ENCODE assay signal across 8 mouse cellular contexts in genomic region chr1:154102871-154103596, GRCm38 (mm10).
DNase-seq lines count a peak whose midpoint lies in the region; ATAC-seq and TF ChIP-seq lines count a peak whose summit lies in the region.

No protein-coding gene starts in this region.

- H3K4me1 ChIP-seq in forebrain, embryonic 13.5 days, result peaks cover 8% of the 10 kb centered on the region
- peaks cover 19% of the 10 kb centered on the region for H3K4me1 ChIP-seq in forebrain, embryonic 10.5 days
- H3K4me1 ChIP-seq in intestine, embryonic 14.5 days (replicated peaks; ENCODE audit: control insufficient read depth, insufficient read depth, low read length), result 0 out of 2 replicates have a peak, but pooled peaks cover 2% of the 10 kb centered on the region
- peaks cover 14% of the 10 kb centered on the region for H3K4me1 ChIP-seq in midbrain, embryonic 13.5 days (replicated peaks)
- H3K4me1 ChIP-seq in testis, adult 2 months (ENCODE audit: control insufficient read depth, insufficient read depth, low read length), result peaks cover 3% of the 10 kb centered on the region

- peak; percentile 63; the same call in 1 of the 2 replicates for ATAC-seq in forebrain, embryonic 13.5 days
- no peak for ATAC-seq in intestine, embryonic 14.5 days (replicated peaks; ENCODE audit: low FRiP score, low TSS enrichment, low read depth)
- 0 out of 2 replicates have a peak, but pooled peaks have one; percentile 34 for ATAC-seq in midbrain, embryonic 13.5 days

- no peaks in the 10 kb centered on the region for H3K27me3 ChIP-seq in forebrain, embryonic 13.5 days
- no peaks in the 10 kb centered on the region for H3K27me3 ChIP-seq in forebrain, embryonic 10.5 days (ENCODE audit: poor library complexity, severe bottlenecking)
- H3K27me3 ChIP-seq in intestine, embryonic 14.5 days (replicated peaks; ENCODE audit: control insufficient read depth, insufficient read depth, low read length), result no peaks in the 10 kb centered on the region
- H3K27me3 ChIP-seq in midbrain, embryonic 13.5 days, result no peaks in the 10 kb centered on the region
- no peaks in the 10 kb centered on the region for H3K27me3 ChIP-seq in testis, adult 2 months (ENCODE audit: control insufficient read depth, insufficient read depth, low read length)

- no peak for TF ChIP-seq POLR2A in testis, adult 2 months (IDR thresholded peaks at IDR 0.05; ENCODE audit: control insufficient read depth, low read depth, low read length)

- DNase-seq in forebrain, embryonic 10.5 days (ENCODE audit: extremely low spot score, low spot score), result no peak
- DNase-seq in cerebellum, postnatal 10 days, result peak; percentile 72 to 77
- DNase-seq in gastrocnemius, postnatal 10 days, result peak; percentile 68
- DNase-seq in intestine, embryonic 14.5 days (ENCODE audit: low spot score), result no peak
- peak; percentile 78 to 86 for DNase-seq in layer of hippocampus, postnatal 36 days

- no peaks in the 10 kb centered on the region for H3K9me3 ChIP-seq in forebrain, embryonic 13.5 days (replicated peaks)
- H3K9me3 ChIP-seq in forebrain, embryonic 10.5 days, result no peaks in the 10 kb centered on the region
- H3K9me3 ChIP-seq in intestine, embryonic 14.5 days (ENCODE audit: control insufficient read depth, low read length), result no peaks in the 10 kb centered on the region
- H3K9me3 ChIP-seq in midbrain, embryonic 13.5 days, result no peaks in the 10 kb centered on the region

- no peak overlapping the region for H3K27ac ChIP-seq in forebrain, embryonic 13.5 days
- no peak overlapping the region for H3K27ac ChIP-seq in forebrain, embryonic 10.5 days
- H3K27ac ChIP-seq in intestine, embryonic 14.5 days (ENCODE audit: low read depth), result no peak overlapping the region; the same call in 1 of the 2 replicates
- no peak overlapping the region; the same call in 1 of the 2 replicates for H3K27ac ChIP-seq in midbrain, embryonic 13.5 days
- peak overlapping the region; percentile 58 for H3K27ac ChIP-seq in testis, adult 2 months (ENCODE audit: control insufficient read depth, insufficient read depth, low read depth, low read length)

- H3K4me3 ChIP-seq in forebrain, embryonic 13.5 days, result no peak overlapping the region
- no peak overlapping the region for H3K4me3 ChIP-seq in forebrain, embryonic 10.5 days
- H3K4me3 ChIP-seq in intestine, embryonic 14.5 days (ENCODE audit: low read depth, low read length), result no peak overlapping the region
- no peak overlapping the region for H3K4me3 ChIP-seq in midbrain, embryonic 13.5 days (replicated peaks)
- H3K4me3 ChIP-seq in testis, adult 2 months (ENCODE audit: control insufficient read depth, low read depth, low read length), result peak overlapping the region; percentile 81

- WGBS in forebrain, embryonic 13.5 days, result 49% methylated on average over 15 of the region's 15 CpGs
- 61% methylated on average over 15 of the region's 15 CpGs for whole genome bisulfite sequencing in forebrain, embryonic 10.5 days
- 51% methylated on average over 15 of the region's 15 CpGs for WGBS in intestine, embryonic 14.5 days
- 33% methylated on average over 15 of the region's 15 CpGs for WGBS in midbrain, embryonic 13.5 days

- no peak for TF ChIP-seq CTCF in testis, adult 2 months (IDR thresholded peaks at IDR 0.05; ENCODE audit: control insufficient read depth, insufficient read depth, insufficient replicate concordance, low read depth, low read length)

- H3K9ac ChIP-seq in forebrain, embryonic 13.5 days, result no peak overlapping the region
- H3K9ac ChIP-seq in intestine, embryonic 14.5 days (ENCODE audit: low read length), result no peak overlapping the region
- no peak overlapping the region for H3K9ac ChIP-seq in midbrain, embryonic 13.5 days (replicated peaks)

- H3K4me2 ChIP-seq in forebrain, embryonic 13.5 days, result no peak overlapping the region
- peak overlapping the region; percentile 2; the same call in 1 of the 2 replicates for H3K4me2 ChIP-seq in intestine, embryonic 14.5 days (ENCODE audit: low read length)
- no peak overlapping the region for H3K4me2 ChIP-seq in midbrain, embryonic 13.5 days (replicated peaks)

- H3K36me3 ChIP-seq in forebrain, embryonic 13.5 days (ENCODE audit: poor library complexity, severe bottlenecking), result no peaks in the 10 kb centered on the region
- H3K36me3 ChIP-seq in forebrain, embryonic 10.5 days (replicated peaks), result no peaks in the 10 kb centered on the region
- no peaks in the 10 kb centered on the region for H3K36me3 ChIP-seq in intestine, embryonic 14.5 days (ENCODE audit: control insufficient read depth, insufficient read depth, low read length)
- H3K36me3 ChIP-seq in midbrain, embryonic 13.5 days, result no peaks in the 10 kb centered on the region
- H3K36me3 ChIP-seq in testis, adult 2 months (ENCODE audit: control insufficient read depth, insufficient read depth, low read length), result no peaks in the 10 kb centered on the region

Comparison
In these comparisons a context has a peak if more than half of its experiments do, and no peak if none do; other contexts are left out.
1. DNase-seq: peak in cerebellum, postnatal 10 days (2 of 2), gastrocnemius, postnatal 10 days (single experiment) and layer of hippocampus, postnatal 36 days (2 of 2); none in forebrain, embryonic 10.5 days (single experiment) and intestine, embryonic 14.5 days (single experiment).